In genomic region chr17:90615019-90615418, GRCm38 (mm10) we compare ENCODE assay signal across 18 mouse cellular contexts.
"Had no signal": no experiment of that assay in that cellular context is flagged by ENCODE, and none has a peak within 500 bp of the region (broad histone marks: within the 10 kb centered on the region; RNA-seq: fewer than 3 reads in every experiment).

No protein-coding gene starts in this region.

- H3K27ac ChIP-seq: liver, embryonic 15.5 days; lung, embryonic 15.5 days; macrophage; midbrain, embryonic 13.5 days; midbrain, embryonic 15.5 days; neural tube, embryonic 12.5 days; stomach, embryonic 15.5 days; stomach, postnatal 0 days had no signal

- H3K36me3 ChIP-seq: liver, embryonic 15.5 days; lung, embryonic 15.5 days; midbrain, embryonic 13.5 days; midbrain, embryonic 15.5 days; neural tube, embryonic 12.5 days; stomach, embryonic 15.5 days had no signal

- H3K4me2 ChIP-seq: liver, embryonic 15.5 days; lung, embryonic 15.5 days; midbrain, embryonic 13.5 days; midbrain, embryonic 15.5 days; neural tube, embryonic 12.5 days; stomach, embryonic 15.5 days had no signal

- H3K9me3 ChIP-seq: liver, embryonic 15.5 days; lung, embryonic 15.5 days; megakaryocyte, embryonic 14.5 days; midbrain, embryonic 13.5 days; midbrain, embryonic 15.5 days; neural tube, embryonic 12.5 days; stomach, embryonic 15.5 days had no signal

- H3K4me3 ChIP-seq: liver, embryonic 15.5 days; lung, embryonic 15.5 days; megakaryocyte, embryonic 14.5 days; midbrain, embryonic 13.5 days; midbrain, embryonic 15.5 days; neural tube, embryonic 12.5 days; stomach, embryonic 15.5 days had no signal

- H3K4me1 ChIP-seq: liver, embryonic 15.5 days; lung, embryonic 15.5 days; megakaryocyte, embryonic 14.5 days; midbrain, embryonic 13.5 days; midbrain, embryonic 15.5 days; neural tube, embryonic 12.5 days; stomach, embryonic 15.5 days had no signal

- ATAC-seq: liver, postnatal 0 days; lung, postnatal 0 days; midbrain, embryonic 13.5 days; midbrain, embryonic 15.5 days had no signal

- DNase-seq: liver, postnatal 0 days; lung, adult 2 months; lung, postnatal 14 days; lung, postnatal 36 days; right cerebral cortex, postnatal 14 days; thymus, adult 2 months; thymus, postnatal 25 days; thymus, postnatal 4 days had no signal

- H3K9ac ChIP-seq: liver, embryonic 15.5 days; liver, postnatal 0 days; lung, embryonic 15.5 days; midbrain, embryonic 13.5 days; midbrain, embryonic 15.5 days; neural tube, embryonic 12.5 days; stomach, embryonic 15.5 days had no signal

- H3K27me3 ChIP-seq: liver, embryonic 15.5 days; lung, embryonic 15.5 days; megakaryocyte, embryonic 14.5 days; midbrain, embryonic 13.5 days; midbrain, embryonic 15.5 days; neural tube, embryonic 12.5 days; stomach, embryonic 15.5 days had no signal
